ENCODE assay signal across 8 mouse cellular contexts in genomic region chr4:135266987-135267386, GRCm38 (mm10). TPM values are rescaled to one million over a fixed set of nuclear protein-coding genes. Genes with fewer than 3 reads are reported as not detected.
A peak's percentile ranks its signal among the peaks of the same experiment; 100 is the strongest.
DNase-seq lines count a peak whose midpoint lies in the region; ATAC-seq and TF ChIP-seq lines count a peak whose summit lies in the region.

No protein-coding gene starts in this region.

- no peaks in the 10 kb centered on the region for H3K27me3 ChIP-seq in heart, embryonic 14.5 days (ENCODE audit: control insufficient read depth, insufficient read depth, low read length)
- H3K27me3 ChIP-seq in midbrain, postnatal 0 days (ENCODE audit: insufficient read depth, low read length) = no peaks in the 10 kb centered on the region

- no peak for DNase-seq in gastrocnemius, adult 2 months
- DNase-seq in gastrocnemius, adult 8-10 months (ENCODE audit: low spot score in 2 of 2) = no peak
- peak; percentile 71 for DNase-seq in kidney, postnatal 10 days
- no peak for DNase-seq in midbrain, postnatal 0 days (ENCODE audit: low spot score)
- no peak for DNase-seq in urinary bladder, adult 18-20 months (ENCODE audit: low spot score in 2 of 2)
- no peak for DNase-seq in left cerebral cortex, postnatal 4 days

- H3K9ac ChIP-seq in heart, embryonic 14.5 days (ENCODE audit: low read length) = peak overlapping the region; percentile 32
- H3K9ac ChIP-seq in midbrain, postnatal 0 days (replicated peaks; ENCODE audit: low read length, poor library complexity, severe bottlenecking) = no peak overlapping the region

- peaks cover 37% of the 10 kb centered on the region for H3K36me3 ChIP-seq in heart, embryonic 14.5 days (ENCODE audit: control insufficient read depth, insufficient read depth, low read length)
- no peaks in the 10 kb centered on the region for H3K36me3 ChIP-seq in midbrain, postnatal 0 days (ENCODE audit: insufficient read depth, low read length)

- H3K4me1 ChIP-seq in heart, embryonic 14.5 days (ENCODE audit: control insufficient read depth in 2 of 2, insufficient read depth in 2 of 2, low read length in 2 of 2) = peaks cover 23 to 70% of the 10 kb centered on the region in 2 experiments
- peaks cover 3% of the 10 kb centered on the region; the same call in 1 of the 2 replicates for H3K4me1 ChIP-seq in midbrain, postnatal 0 days (ENCODE audit: insufficient read depth, low read length)

- H3K4me3 ChIP-seq in gastrocnemius, adult 2 months = peak overlapping the region; percentile 52
- peak overlapping the region; percentile 3 to 6; a peak in 2 of 4 replicates for H3K4me3 ChIP-seq in heart, embryonic 14.5 days (ENCODE audit: control insufficient read depth in 1 of 2, insufficient read depth in 1 of 2, low read depth in 1 of 2, low read length in 2 of 2)
- no peak overlapping the region for H3K4me3 ChIP-seq in midbrain, postnatal 0 days (ENCODE audit: low read depth, low read length)

- ATAC-seq in heart, embryonic 14.5 days (ENCODE audit: insufficient number of reproducible peaks, insufficient read depth, low FRiP score, low read depth) = 0 out of 2 replicates have a peak, but pooled peaks have one; percentile 17
- ATAC-seq in midbrain, postnatal 0 days (ENCODE audit: low FRiP score) = no peak
- ATAC-seq in frontal cortex, adult (ENCODE audit: low TSS enrichment) = no peak

- WGBS in heart, embryonic 14.5 days = 39% methylated on average over 9 of the region's 9 CpGs
- 76% methylated on average over 9 of the region's 9 CpGs for WGBS in midbrain, postnatal 0 days

- peak overlapping the region; percentile 70 for H3K27ac ChIP-seq in gastrocnemius, adult 2 months
- peak overlapping the region; percentile 63 to 64 for H3K27ac ChIP-seq in heart, embryonic 14.5 days (replicated peaks in 1 of 2; ENCODE audit: control insufficient read depth in 1 of 2, insufficient read depth in 1 of 2, low read depth in 2 of 2, low read length in 2 of 2)
- H3K27ac ChIP-seq in midbrain, postnatal 0 days (ENCODE audit: low read depth, low read length) = no peak overlapping the region

- no peak for TF ChIP-seq CTCF in gastrocnemius, adult 2 months (IDR thresholded peaks at IDR 0.05)
- no peak for TF ChIP-seq CTCF in midbrain, postnatal 0 days (IDR thresholded peaks at IDR 0.05)

- H3K4me2 ChIP-seq in heart, embryonic 14.5 days (ENCODE audit: low read length) = peak overlapping the region; percentile 57
- H3K4me2 ChIP-seq in midbrain, postnatal 0 days (ENCODE audit: low read depth, low read length, poor library complexity, severe bottlenecking) = peak overlapping the region; percentile 24

- intact Hi-C loops in gastrocnemius, adult 2 months (cut with DNase I) = loop anchor here (5.0 kb wide), 1 partner anchor 45 kb away; no protein-coding TSS in a partner anchor
- intact Hi-C loops in left cerebral cortex, postnatal 4 days (cut with DNase I) = no loop called here

- no peaks in the 10 kb centered on the region for H3K9me3 ChIP-seq in heart, embryonic 14.5 days (ENCODE audit: control insufficient read depth, low read length)
- no peaks in the 10 kb centered on the region for H3K9me3 ChIP-seq in midbrain, postnatal 0 days (ENCODE audit: low read length)

RNA-seq across cellular contexts. Expression of gene Clic4, which starts 5.6 kb away (rescaled TPM):
- 10 to 100 TPM; 16.9 to 33.9 TPM for total RNA-seq in gastrocnemius, adult 2 months (2021)
- total RNA-seq in gastrocnemius, adult 8-10 months (2022) = 10 to 100 TPM; 16.8 to 27.9 (median 18.1) TPM
- 181 and 194 TPM in 2 replicates for polyA plus RNA-seq in heart, embryonic 14.5 days (2014; fragmentation: Nextera tagmentation; extraction: Ambion mirVana)
- total RNA-seq in midbrain, postnatal 0 days (2014; rRNA removed) = 47.4 and 55.5 TPM in 2 replicates
- polyA plus RNA-seq in midbrain, postnatal 0 days (2015; fragmentation: Nextera tagmentation; extraction: Ambion mirVana) = 38.0 and 38.6 TPM in 2 replicates
- total RNA-seq in left cerebral cortex, postnatal 4 days (2021) = 10 to 100 TPM; 27.6 to 27.8 TPM
